Mouse (Mus musculus) lung, adult 10 weeks (tissue): Measurements from ENCODE around the gene Krtap4-9. TPM values are rescaled to one million over a fixed set of nuclear protein-coding genes. Genes with fewer than 3 reads are reported as not detected.

Source experiments
- polyA plus RNA-seq: library from polyadenylated mRNA; stranded (reverse); fragments of 350-450 nt; fragmentation: Illumina TruSeq; extraction: RNeasy Lipid Tissue Mini Kit (QIAGEN cat#74804); gene quantifications from one replicate; pipeline ENCODE4 v1.2.3, GENCODE M21; 2014; ENCODE audit warnings: low read depth, low replicate concordance; ENCODE audit not compliant: insufficient read depth

Gene Krtap4-9
- not detected for polyA plus RNA-seq

GRCm38 (mm10) chr11:99784900-99785299, at the start of gene Krtap4-9:
Gene Krtap4-9, plus strand, starts transcription at chr11:99785200.

GRCm38 (mm10) chr11:99772813-99773212, 12.2 kb upstream of the Krtap4-9 start, which contains the start of gene Gm11595:
Gene Gm11595, minus strand, starts transcription at chr11:99772913.

GRCm38 (mm10) chr11:99780604-99781003, 4.4 kb upstream of the Krtap4-9 start, which contains the start of gene Krtap4-8:
Gene Krtap4-8, minus strand, starts transcription at chr11:99780704.

GRCm38 (mm10) chr11:99793367-99793766, 8.4 kb downstream of the Krtap4-9 start, which contains the start of gene Gm11596:
Gene Gm11596, minus strand, starts transcription at chr11:99793467.

GRCm38 (mm10) chr11:99798832-99799231, 13.8 kb downstream of the Krtap4-9 start, which contains the start of gene Gm11569:
Gene Gm11569, minus strand, starts transcription at chr11:99798932.

GRCm38 (mm10) chr11:99804346-99804745, 19.3 kb downstream of the Krtap4-9 start, which contains the start of gene Gm11554:
Gene Gm11554, minus strand, starts transcription at chr11:99804446.

GRCm38 (mm10) chr11:99809792-99810191, 24.8 kb downstream of the Krtap4-9 start, which contains the start of gene Krtap4-13:
Gene Krtap4-13, minus strand, starts transcription at chr11:99809892.

GRCm38 (mm10) chr11:99815566-99815965, 30.6 kb downstream of the Krtap4-9 start, which contains the start of gene Gm11564:
Gene Gm11564, minus strand, starts transcription at chr11:99815666.

Other genes with a start within 250 kb of the Krtap4-9 start
- gene Krt40, start 242.0 kb upstream of the Krtap4-9 start, polyA plus RNA-seq: not detected
- not detected for gene Krtap3-3, start 234.3 kb upstream of the Krtap4-9 start, polyA plus RNA-seq
- not detected for gene Krtap3-2, start 228.3 kb upstream of the Krtap4-9 start, polyA plus RNA-seq
- not detected for gene Gm11939, start 225.7 kb upstream of the Krtap4-9 start, polyA plus RNA-seq
- not detected for gene Krtap3-1, start 218.6 kb upstream of the Krtap4-9 start, polyA plus RNA-seq
- gene Krtap1-5, start 204.2 kb upstream of the Krtap4-9 start, polyA plus RNA-seq: not detected
- not detected for gene Krtap1-4, start 201.5 kb upstream of the Krtap4-9 start, polyA plus RNA-seq
- gene Krtap1-3, start 193.9 kb upstream of the Krtap4-9 start, polyA plus RNA-seq: not detected
- not detected for gene Krtap9-3, start 187.1 kb upstream of the Krtap4-9 start, polyA plus RNA-seq
- gene Gm11938, start 181.9 kb upstream of the Krtap4-9 start, polyA plus RNA-seq: not detected
- gene Gm11937, start 175.0 kb upstream of the Krtap4-9 start, polyA plus RNA-seq: not detected
- not detected for gene Krtap2-4, start 170.4 kb upstream of the Krtap4-9 start, polyA plus RNA-seq
- not detected for gene Gm11562, start 164.8 kb upstream of the Krtap4-9 start, polyA plus RNA-seq
- not detected for gene Krtap4-1, start 157.0 kb upstream of the Krtap4-9 start, polyA plus RNA-seq
- not detected for gene Krtap4-2, start 150.1 kb upstream of the Krtap4-9 start, polyA plus RNA-seq
- gene Krtap4-7, start 141.1 kb upstream of the Krtap4-9 start, polyA plus RNA-seq: not detected
- not detected for gene Gm11555, start 135.0 kb upstream of the Krtap4-9 start, polyA plus RNA-seq
- not detected for gene Gm11563, start 126.2 kb upstream of the Krtap4-9 start, polyA plus RNA-seq
- gene Krtap4-6, start 119.2 kb upstream of the Krtap4-9 start, polyA plus RNA-seq: not detected
- not detected for gene Gm14190, start 94.5 kb upstream of the Krtap4-9 start, polyA plus RNA-seq
- not detected for gene Gm14180, start 50.9 kb upstream of the Krtap4-9 start, polyA plus RNA-seq
- not detected for gene Gm11595, start 12.3 kb upstream of the Krtap4-9 start, polyA plus RNA-seq
- not detected for gene Krtap4-8, start 4.5 kb upstream of the Krtap4-9 start, polyA plus RNA-seq
- not detected for gene Gm11596, start 8.3 kb downstream of the Krtap4-9 start, polyA plus RNA-seq
- gene Gm11569, start 13.7 kb downstream of the Krtap4-9 start, polyA plus RNA-seq: not detected
- not detected for gene Gm11554, start 19.2 kb downstream of the Krtap4-9 start, polyA plus RNA-seq
- gene Krtap4-13, start 24.7 kb downstream of the Krtap4-9 start, polyA plus RNA-seq: not detected
- gene Gm11564, start 30.5 kb downstream of the Krtap4-9 start, polyA plus RNA-seq: not detected
- not detected for gene 2300003K06Rik, start 52.9 kb downstream of the Krtap4-9 start, polyA plus RNA-seq
- gene Krtap4-16, start 66.4 kb downstream of the Krtap4-9 start, polyA plus RNA-seq: not detected
- gene Gm11568, start 72.7 kb downstream of the Krtap4-9 start, polyA plus RNA-seq: not detected
- not detected for gene Gm11559, start 79.3 kb downstream of the Krtap4-9 start, polyA plus RNA-seq
- gene Krtap9-1, start 88.2 kb downstream of the Krtap4-9 start, polyA plus RNA-seq: not detected
- gene Gm11567, start 94.0 kb downstream of the Krtap4-9 start, polyA plus RNA-seq: not detected
- not detected for gene Krtap31-1, start 122.7 kb downstream of the Krtap4-9 start, polyA plus RNA-seq
- not detected for gene Gm11565, start 129.6 kb downstream of the Krtap4-9 start, polyA plus RNA-seq
- not detected for gene Krtap31-2, start 151.1 kb downstream of the Krtap4-9 start, polyA plus RNA-seq
- gene Krtap9-5, start 163.3 kb downstream of the Krtap4-9 start, polyA plus RNA-seq: not detected
- not detected for gene Krtap29-1, start 193.9 kb downstream of the Krtap4-9 start, polyA plus RNA-seq
- gene Krtap16-1, start 201.4 kb downstream of the Krtap4-9 start, polyA plus RNA-seq: not detected
- gene Krtap17-1, start 208.8 kb downstream of the Krtap4-9 start, polyA plus RNA-seq: 4.2 TPM
- not detected for gene Krt33a, start 231.0 kb downstream of the Krtap4-9 start, polyA plus RNA-seq
- gene Krt33b, start 244.7 kb downstream of the Krtap4-9 start, polyA plus RNA-seq: not detected